Mouse (Mus musculus) c-Kit-negative CD71-positive TER-119-positive erythroid progenitor cells, embryonic 14.5 days (primary cell): Measurements from ENCODE around the gene Phf21b.
"Not testable (repeated sequence)": the region's sequence is repeated elsewhere in the genome, so short reads cannot be mapped to it uniquely, and the experiment has no call there.

ENCODE experiments used
- DNase-seq: peaks from one replicate; pipeline ENCODE4 v3.0.0-alpha.2; 2013; ENCODE audit warnings: low read depth, low spot score

Gene Phf21b

DNA sequence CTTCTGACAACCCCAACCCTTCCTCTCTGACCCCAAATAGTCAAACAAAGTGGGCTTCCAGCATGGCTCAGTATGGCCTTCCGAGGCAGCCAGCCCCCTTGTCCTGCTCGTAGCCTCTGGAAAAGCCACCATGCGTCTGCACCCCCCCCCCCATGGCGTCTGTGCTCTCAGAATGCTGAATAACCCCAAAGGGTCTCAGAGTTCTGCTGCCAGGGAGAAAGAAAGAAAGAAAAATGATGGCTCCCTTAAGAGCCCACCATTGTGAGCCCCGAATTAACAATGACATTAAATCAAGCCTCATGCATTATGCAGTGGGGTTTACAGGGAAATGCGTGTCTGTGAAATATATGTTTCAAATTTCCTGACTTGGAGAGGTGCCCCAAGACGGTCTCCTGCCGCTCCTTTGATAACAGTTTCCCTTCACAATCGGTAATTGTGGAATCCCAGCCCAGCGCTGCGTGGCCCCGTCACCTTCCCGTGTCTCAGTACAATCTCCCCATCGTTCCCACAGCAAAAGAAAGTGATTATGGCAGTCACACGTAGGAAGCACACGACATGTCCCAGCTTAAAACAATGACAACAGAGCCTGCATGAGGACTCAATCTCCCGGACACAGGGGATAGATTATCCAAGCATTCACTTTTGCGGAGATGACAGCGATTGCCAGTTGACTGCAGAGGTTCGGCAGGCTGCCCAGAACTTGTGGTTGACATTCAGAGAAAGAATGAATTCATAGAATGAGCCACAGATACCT, 80.3 kb downstream of the Phf21b start:
- no peak for DNase-seq

DNA sequence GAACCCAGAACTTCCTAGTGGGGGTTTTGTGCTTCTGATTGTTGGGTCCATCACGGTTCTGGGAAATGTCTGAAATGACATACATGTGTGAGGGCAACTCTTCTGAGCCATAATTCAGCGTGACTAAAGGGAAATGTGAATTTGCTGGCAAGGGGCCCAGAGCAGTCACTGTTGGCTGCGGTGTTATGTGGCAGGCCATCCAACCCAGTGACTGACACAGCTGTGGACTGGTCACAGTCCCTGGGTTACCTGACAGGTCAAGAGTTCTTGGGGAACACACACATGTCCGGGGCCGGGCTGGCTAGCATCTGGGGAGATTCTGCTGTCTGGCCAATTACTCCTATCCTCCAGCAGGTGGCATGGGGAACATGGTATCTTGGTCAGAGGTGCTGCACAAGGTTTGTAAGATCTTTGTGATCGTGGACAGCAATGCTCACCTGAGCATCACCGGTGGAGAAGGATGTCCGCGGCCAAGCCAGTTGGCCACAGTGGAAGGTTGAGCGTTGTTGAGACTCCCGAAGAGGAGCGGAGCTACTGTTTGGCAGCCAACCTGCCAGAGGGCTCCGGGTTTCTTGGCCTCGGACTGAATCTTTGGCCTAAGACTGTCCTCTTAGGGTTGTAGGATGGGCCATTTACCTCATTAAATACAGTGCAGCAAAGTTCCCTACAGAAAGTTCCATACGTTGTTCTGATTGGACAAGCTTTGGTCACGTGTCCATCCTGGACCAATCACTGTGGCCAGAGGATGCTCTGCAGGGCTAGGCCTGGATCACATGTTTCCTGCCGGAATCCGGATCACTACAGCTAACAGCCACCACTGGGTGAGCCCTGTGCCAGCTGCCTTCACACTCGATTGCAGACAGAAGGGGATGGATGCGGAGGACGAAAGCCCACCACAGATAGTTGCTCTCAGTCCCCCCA, 83.4 kb downstream of the Phf21b start:
- no peak for DNase-seq

DNA sequence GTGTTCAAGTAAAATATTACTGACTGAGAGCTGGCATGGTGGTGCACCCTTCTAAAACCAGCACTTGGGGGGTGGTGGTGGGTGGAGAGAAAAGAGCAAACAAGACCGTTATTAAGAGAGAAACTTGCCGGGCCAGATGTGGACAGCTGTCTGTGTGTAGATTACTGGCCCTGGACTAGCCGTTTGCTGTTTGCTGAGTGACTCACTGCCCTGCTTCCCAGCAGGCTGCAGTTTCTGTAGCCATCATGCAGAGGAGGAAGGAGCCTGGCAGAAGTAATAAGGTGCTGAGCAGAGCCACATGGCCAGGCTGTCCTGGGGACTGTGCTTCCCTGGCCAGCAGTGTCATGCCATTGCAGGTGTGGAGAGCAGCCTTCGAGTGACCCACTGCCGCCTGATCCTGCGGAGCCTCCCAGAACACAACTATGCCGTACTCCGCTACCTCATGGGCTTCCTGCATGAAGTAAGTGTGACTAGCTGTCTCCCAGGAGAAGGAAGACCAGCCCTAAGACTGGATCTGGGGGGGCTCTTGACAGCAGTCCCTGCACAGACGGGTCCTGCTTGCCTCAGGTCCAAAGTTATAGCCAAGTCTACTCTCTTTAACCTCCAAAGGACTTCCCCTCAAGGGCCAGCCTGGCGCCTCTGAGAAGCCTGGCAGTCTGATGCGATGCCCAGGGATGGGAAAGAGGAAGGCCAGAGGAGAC, 86.1 kb downstream of the Phf21b start:
- no peak for DNase-seq

DNA sequence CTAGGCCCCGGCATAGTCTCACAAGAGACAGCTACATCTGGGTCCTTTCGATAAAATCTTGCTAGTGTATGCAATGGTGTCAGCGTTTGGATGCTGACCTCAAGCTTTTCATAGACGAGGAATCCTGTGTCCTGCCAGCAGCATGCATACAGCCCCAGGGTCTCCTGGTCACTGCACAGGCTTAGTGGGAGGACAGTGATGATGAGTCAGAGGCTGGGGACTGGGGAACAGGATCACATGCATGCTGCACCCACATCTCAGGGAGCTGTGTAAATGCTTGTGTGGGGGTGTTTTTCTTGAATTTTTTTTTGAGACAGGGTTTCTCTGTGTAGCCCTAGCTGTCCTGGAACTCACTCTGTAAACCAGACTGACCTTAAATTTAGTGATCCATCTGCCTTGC, 87.3 kb downstream of the Phf21b start:
- not testable (repeated sequence) for DNase-seq

DNA sequence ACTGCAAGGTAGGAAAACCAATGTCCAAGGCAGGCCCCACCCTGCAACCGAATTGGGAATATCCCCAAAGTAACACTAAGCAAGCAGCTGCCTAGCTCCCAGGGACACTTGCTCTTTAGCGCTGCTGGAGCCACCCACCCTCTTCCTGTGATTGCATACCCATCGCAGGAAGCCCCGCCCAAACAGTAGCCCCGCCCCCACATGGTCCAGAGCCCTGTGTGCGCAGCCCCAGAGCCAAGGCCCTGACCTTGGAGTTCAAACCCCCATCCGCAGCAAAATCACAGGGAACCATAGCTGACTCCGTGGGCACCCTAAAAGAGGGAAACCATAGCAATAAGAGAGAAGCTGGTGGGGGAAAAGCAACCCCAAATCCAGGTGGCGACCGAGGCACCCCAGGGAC, 89.2 kb downstream of the Phf21b start:
- DNase-seq, result no peak

DNA sequence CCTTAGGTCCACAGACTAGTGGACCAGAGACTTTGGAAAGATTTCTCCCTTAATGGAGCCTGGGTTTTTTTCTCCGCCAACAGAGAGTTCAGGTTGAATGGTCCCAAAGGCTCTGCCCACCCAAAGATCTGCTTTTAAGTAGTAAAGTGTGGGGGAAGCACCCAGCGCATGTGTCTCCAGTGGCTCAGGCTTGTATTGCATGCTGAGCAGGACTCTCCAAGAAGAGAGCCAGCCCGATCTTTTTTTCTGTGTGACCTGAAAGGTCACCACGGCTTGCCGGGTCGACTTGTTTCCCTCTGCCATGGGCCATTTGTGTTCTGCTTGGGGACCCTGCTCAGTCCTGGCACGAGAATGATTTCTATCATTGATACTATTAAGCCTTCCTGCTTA, 92.4 kb downstream of the Phf21b start:
- no peak for DNase-seq

DNA sequence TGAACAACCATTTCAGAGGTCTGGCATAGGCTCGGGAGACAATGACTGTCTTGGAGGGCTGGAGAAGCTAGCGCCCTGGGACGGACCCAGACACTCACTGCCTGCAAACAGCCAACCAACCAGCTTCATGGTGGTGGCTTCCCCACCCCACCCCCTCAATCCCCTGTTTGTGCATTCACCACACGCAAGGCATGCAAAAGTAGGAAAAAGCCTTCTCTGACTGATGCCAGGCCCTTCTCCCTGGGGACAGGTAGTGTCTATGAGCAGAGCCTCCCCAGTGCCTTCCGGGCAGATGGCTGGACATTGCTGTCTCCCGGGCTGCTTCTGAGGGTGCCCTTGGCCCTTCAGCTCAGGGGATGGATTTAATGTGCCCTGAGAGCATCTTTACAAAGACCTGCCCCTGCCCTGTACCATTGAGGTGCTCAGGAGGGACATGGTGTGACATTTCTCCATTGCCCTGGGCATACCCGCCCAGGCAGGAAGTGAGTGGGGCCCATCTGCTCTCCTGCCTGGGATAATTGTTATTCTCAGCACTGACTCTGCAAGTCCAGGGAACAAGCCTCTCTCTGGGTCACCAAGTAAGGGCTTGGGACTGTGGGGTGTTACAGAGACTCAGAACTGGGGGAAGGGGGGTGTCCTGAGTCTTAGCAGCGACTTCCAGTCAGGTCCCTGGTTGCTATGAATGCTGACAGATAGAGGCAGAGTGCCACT, 93.0 kb downstream of the Phf21b start:
- no peak for DNase-seq

DNA sequence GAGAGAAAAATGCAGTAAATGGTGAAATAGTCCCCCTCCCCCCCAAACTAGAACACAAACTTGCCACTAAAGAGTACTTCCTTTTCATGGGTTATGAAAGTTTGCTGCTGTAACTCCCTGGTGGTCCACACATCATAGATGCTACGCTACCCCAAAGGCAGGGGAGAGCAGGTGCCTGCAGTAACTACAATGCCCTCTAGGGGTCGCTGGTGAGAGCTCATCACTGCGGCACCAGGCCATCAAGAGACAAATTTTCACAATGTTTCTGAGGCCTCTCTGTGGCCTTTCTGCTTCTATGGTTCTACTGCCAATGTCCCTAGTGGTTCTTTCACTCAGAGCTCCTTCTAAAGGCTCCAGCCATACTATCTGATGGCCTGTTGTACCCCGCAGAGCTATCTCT, 97.4 kb downstream of the Phf21b start:
- DNase-seq, result no peak

DNA sequence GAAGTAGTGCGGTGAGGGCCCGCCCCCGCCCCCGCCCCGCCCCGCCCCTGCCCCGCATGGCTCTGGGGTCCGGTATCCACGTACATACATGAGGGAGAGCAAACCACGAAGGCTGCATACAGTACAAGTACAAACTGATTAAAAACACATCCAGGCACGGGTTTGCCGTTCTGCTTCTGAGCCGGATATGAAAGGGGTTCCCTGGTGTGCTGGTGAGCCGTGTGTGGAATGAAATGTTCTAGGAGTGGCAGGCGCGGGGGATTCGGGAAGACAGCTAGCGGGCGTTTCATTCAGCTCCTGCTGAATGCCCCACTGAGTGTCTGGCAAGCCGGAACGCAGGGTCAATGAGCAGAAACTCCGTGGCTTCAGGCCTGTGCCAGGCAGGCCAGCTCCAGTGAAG, 99.4 kb downstream of the Phf21b start:
- no peak for DNase-seq

DNA sequence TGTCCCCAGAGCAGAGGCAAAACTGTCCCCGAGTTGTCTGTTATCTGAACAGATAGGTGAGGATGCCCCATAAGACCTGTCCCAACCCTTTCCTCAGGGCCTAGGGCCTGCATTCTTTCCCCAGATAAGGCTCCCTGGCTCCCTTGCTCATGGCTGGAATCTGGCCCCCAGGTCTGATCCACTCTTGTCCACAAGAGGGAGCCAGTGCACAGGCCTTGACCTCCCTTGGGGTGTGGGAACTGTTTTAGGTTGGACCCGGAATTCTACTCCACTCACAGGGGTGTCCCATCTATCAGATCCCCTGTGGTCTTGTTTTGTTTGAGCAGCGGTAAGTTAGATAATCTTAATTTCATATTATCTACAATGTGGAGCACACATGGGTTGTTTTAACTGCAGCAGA, 100.9 kb downstream of the Phf21b start:
- no peak for DNase-seq

DNA sequence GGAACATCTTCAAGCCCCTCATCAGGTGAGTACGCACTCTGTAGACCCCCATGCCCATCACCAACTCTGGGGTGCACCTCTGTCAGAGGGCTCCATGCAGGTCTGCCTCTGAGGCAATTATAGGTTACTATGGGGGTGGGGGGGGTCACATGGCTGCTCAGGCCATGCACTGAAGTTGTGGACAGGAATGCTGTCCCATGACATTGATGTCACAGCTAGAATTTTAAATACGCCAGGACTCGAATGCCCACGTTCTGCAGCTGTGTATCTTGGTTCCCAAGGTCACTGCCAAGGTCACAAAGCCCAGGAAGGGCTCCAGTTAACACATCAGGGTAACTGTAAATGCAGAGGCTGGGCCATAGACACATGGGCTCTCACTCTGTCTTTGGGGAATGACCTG, 110.0 kb downstream of the Phf21b start:
- DNase-seq, result no peak

- DNase-seq, result no peak
Observed at GRCm38 (mm10) chr15:84744308-84744707, 111.5 kb downstream of the Phf21b start.

- no peak for DNase-seq
Observed at GRCm38 (mm10) chr15:84743347-84743746, 112.5 kb downstream of the Phf21b start.

DNA sequence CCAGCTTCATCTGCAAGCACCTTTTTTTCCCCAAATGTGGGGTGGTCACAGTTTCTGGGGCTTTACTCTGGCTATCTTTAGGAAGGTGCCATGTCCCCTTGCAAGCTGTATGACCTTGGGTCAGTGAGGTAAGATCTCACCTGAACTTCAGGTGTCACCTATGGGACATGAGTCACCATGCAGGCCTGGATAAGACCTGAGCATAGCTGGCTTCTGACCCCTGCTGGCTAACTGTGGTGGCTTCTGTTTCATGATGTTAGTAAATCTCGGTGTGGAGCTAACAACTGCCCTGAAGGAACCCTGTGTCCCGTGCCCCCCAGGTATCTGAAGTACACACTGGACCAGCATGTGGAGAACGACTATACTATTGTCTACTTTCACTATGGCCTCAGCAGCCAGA, 114.3 kb downstream of the Phf21b start:
- no peak for DNase-seq

DNA sequence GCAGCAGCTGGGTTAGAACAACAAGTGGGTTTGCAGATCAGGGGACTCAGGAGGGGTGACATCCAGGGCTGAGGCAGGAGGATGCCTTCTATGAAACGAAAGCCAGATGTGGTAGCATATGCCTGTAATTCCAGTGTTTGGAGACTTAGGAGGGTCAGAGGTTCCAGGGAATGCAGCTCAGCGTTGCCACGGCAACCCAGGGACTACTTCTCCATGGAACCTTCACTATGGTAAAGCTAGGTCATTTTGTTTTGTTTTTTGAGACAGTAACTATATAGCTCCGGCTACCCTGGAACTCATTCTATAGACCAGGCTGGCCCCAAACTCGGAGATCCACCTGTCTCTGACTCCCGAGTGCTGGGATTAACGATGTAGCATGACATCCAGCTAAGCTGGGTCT, 117.6 kb downstream of the Phf21b start:
- no peak for DNase-seq

DNA sequence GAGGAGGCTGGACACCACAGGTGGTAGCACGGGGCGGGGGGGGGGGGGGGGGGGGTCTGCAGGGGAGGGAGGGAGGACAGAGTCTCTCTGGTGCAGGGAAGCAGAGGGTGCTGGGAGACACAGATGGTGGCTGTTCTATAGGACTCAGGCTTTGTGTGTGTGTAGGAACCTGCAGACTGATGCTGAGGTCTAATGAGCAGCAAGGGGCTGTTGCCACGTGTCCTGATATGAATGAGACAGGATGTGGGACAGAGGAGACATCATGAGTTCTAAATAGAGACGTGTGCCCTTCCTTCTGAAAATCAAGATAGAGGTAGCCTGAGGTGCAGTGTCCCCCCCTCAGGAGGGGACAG, 118.9 kb downstream of the Phf21b start:
- DNase-seq, result no peak

- DNase-seq, result no peak
Observed at GRCm38 (mm10) chr15:84736346-84736993, 119.4 kb downstream of the Phf21b start.
